Mouse (Mus musculus): ENCODE measurements around the gene Scgb1b7. TPM values are rescaled to one million over a fixed set of nuclear protein-coding genes. Genes with fewer than 3 reads are reported as not detected.

Gene Scgb1b7
- not detected in 2 replicates for polyA plus RNA-seq (2012; rRNA removed)

GRCm38 (mm10) chr7:31712365-31712764 is at the start of gene Scgb1b7:
Scgb1b7 (plus strand) TSS chr7:31712665.

DNA sequence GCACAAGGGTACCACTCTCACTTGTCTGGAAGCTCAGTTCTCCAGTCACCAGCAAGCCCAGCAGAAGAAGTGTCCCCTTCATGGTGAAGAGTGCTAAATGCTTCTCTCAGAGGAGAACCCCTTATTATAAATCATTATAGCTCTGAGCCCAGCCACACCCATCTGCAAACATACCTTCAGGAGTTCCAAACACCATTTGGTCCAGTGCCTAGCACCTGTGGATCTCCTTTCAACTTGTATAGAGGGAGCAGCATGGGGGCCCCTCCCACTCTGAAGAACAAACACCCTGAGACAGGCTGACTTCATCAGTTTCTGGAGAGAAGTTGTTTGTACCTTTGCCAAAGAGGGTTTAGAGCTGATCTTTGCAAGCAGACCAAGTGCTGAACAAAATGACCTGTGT is 6.8 kb upstream of the Scgb1b7 start, which contains the start of gene Scgb2b7:
Gene Scgb2b7 (minus strand): TSS at position 101 of the 400 bp plus-strand sequence.

Other genes with a start within 250 kb of the Scgb1b7 start
- gene Scgb2b7, start 6.9 kb upstream of the Scgb1b7 start, polyA plus RNA-seq (2012; rRNA removed), result not detected in 2 replicates